Mouse (Mus musculus): ENCODE measurements around the gene Syndig1. TPM values are rescaled to one million over a fixed set of nuclear protein-coding genes. Genes with fewer than 3 reads are reported as not detected.

Syndig1 gene
- total RNA-seq, 2 experiments from 2014 or later = not detected

DNA sequence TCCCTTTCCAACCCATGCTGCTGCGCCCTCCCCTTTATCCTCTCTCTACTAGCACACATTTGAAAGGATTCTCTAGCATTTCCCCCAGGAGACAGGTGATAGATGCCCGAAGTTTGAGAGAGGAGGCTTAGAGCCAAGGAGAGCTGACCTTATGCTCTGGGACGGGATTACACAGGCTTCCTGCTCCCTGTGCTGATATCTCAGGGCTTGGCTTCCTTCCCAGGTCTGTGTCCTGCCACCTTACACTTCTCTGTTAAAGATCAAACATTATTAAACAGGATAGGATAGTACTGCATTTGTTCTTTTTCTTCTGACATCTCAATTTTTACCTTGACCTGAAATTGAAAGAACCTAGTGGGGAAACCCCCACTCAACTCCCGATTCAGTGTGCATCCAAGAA is 109.8 kb downstream of the Syndig1 start:
- no peak for DNase-seq
- TF ChIP-seq CTCF (IDR thresholded peaks at IDR 0.05) = no peak
- Histone ChIP-seq H3K27ac (no peak overlapping the region), H3K4me3 (no peak overlapping the region)
- intact Hi-C loops (cut with DNase I) = no loop called here

DNA sequence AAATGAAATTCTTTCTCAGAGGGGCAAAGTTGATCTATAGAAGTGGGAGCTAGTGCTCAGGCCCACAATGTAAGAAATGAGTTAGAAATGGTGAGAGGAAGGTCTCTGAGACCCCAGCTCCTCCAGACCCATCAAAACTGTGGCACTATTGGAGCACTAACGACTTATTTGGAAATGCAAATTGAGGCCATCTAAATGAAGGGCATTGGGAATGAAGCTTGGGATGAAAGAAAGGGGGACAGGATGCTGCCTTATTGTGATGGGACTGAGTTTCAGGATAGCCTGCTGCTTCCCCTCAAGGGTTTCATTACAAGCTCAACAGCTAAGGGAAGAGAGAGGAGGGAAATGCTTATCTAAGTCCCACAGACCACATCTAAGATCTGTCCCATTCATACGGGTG is 110.6 kb downstream of the Syndig1 start:
- DNase-seq = no peak
- Histone ChIP-seq H3K27ac (no peak overlapping the region), H3K4me3 (no peak overlapping the region)
- intact Hi-C loops (cut with DNase I) = no loop called here
- no peak for TF ChIP-seq CTCF (IDR thresholded peaks at IDR 0.05)

DNA sequence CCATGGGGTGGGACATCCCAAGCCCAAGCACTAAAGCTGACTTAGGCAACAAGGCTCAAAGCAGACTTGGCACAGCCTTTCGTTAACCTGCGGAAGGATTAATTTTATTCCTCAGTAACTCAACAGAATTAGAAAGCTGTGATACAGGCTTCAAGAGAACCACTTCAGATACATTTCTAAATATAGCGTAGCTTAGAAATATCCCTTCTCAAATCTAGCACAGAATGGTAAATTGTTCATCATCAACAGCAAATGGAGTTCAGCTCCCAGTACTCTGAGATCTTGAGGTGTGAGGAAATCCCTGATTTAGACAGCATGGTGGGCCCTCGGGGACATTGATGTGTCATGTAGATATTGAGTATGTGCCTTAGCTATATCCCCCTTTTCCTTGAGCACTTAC is 121.6 kb downstream of the Syndig1 start:
- intact Hi-C loops (cut with DNase I) = no loop called here
- no peak overlapping the region for H3K4me3 ChIP-seq
- H3K27ac ChIP-seq = no peak overlapping the region
- TF ChIP-seq CTCF (IDR thresholded peaks at IDR 0.05) = no peak
- no peak for DNase-seq

DNA sequence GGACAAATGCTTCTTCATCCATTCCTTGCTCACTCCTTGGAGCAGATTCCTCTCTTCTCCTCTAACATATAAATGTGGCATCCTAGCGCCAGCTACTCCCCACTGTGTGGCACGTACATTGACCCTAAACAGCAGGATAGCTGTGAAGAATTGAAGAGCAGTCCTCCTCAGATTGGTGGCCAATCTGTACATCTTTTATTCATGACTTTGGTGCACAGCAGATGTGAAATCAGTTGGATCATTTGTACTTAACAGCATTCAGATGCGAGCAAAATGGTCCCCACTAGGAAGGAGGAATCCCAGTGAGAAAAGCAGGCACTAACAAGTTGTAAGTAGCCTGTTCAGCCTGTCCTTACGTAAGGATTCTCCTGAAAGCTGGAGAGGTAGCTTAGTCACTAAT is 142.0 kb downstream of the Syndig1 start:
- Histone ChIP-seq H3K27ac (no peak overlapping the region), H3K4me3 (no peak overlapping the region)
- DNase-seq = no peak
- intact Hi-C loops (cut with DNase I) = no loop called here
- no peak for TF ChIP-seq CTCF (IDR thresholded peaks at IDR 0.05)

DNA sequence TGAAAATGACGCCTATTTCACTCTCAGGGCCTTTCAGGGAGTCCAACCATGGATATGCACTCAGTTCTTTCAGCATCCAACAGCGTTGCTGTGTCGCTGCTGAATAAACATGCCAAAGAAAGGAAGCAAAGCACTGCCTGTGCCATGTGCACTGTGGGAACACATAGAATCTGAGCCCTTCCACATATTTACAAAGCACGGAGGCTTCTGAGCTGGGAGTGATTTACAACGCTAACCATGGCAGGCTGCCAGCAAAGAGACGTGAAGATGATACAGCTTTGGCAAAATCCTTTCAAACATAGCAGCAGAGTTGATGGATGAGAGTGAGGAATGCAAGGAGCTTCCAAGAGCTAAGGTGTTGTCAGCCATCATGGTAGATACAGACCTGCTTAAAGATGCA is 144.6 kb downstream of the Syndig1 start:
- intact Hi-C loops (cut with DNase I) = no loop called here
- H3K4me3 ChIP-seq = no peak overlapping the region
- DNase-seq = no peak
- H3K27ac ChIP-seq = no peak overlapping the region
- TF ChIP-seq CTCF (IDR thresholded peaks at IDR 0.05) = no peak

DNA sequence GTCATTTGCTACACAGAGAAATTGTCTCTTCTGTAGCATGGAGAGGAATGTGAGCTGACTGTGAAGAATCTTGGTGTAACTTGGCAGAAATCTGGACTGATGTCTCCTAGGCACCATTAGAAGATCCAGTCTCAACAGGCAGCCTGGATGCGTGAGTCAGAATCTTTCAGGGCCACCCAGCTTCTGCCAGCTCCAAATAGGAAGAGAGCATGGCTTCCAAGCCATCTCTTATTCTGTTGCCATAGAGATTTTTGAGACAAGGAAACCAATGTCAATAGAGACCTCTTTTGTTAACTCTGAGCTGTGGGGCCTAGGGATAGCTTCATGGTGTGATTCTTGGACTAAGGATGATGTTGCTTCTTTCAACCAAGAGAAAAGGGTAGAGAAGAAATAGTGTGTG is 151.4 kb downstream of the Syndig1 start:
- no peak for TF ChIP-seq CTCF (IDR thresholded peaks at IDR 0.05)
- Histone ChIP-seq H3K27ac (no peak overlapping the region), H3K4me3 (no peak overlapping the region)
- intact Hi-C loops (cut with DNase I) = no loop called here
- no peak for DNase-seq

DNA sequence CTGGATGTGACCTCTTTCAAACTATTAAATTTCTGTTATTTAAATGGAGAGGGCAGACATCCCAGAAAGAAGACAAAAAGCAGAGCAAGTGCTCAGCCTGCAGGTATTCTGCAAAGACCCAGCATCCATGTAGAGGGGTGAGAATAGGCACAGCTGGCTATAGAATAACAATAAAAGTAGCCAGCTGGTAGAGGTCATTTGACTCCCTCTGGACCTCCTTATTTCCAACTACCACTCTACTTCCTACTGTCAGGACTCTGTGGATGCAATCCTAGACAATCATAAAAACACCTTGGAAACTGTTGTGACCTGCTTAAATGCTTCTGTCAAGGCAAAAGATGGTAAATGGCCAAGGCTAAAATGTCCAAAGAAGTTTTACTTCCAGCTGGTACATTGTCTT is 153.5 kb downstream of the Syndig1 start:
- intact Hi-C loops (cut with DNase I) = no loop called here
- DNase-seq = no peak
- Histone ChIP-seq H3K27ac (no peak overlapping the region), H3K4me3 (no peak overlapping the region)
- no peak for TF ChIP-seq CTCF (IDR thresholded peaks at IDR 0.05)

DNA sequence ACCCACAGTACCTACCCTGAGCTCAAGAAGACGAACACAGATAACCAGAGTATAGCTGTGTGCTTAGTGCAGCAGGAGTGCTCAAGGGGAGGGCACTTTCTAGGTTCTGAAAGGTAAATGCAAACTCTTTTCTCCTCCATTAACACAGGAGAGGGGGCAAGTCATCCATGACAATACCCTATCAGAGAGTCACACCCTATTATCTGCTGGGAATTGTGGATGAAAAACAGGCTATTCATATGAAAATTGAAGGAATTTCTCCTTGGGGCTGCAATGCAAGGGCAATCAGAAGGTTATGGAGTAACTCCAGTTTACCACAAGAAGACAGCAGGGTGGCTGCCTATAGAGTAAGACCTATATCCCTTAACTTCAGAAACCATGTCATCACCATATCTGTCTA is 154.1 kb downstream of the Syndig1 start:
- DNase-seq = no peak
- Histone ChIP-seq H3K27ac (no peak overlapping the region), H3K4me3 (no peak overlapping the region)
- intact Hi-C loops (cut with DNase I) = no loop called here
- TF ChIP-seq CTCF (IDR thresholded peaks at IDR 0.05) = no peak

DNA sequence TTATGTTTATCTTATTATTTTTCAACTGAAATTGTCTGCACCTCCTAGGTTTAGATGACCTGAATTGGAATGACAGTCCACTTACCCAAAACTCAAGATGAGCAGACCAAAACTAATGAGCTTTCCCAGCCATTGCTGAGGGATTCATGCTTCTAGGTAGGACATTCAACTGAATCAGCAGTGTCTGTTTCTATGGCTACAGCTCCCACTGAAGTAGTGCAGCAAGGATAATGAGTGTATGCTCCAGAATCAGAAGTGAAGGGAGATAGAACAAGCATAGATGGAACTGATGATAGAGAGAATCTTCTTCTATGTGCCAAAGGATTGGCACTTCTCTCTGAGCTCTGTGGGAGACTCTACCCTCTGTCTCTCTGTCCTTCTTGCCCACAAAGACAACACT is 158.6 kb downstream of the Syndig1 start:
- no peak for DNase-seq
- intact Hi-C loops (cut with DNase I) = no loop called here
- TF ChIP-seq CTCF (IDR thresholded peaks at IDR 0.05) = no peak
- Histone ChIP-seq H3K4me3 (no peak overlapping the region), H3K27ac (no peak overlapping the region)

DNA sequence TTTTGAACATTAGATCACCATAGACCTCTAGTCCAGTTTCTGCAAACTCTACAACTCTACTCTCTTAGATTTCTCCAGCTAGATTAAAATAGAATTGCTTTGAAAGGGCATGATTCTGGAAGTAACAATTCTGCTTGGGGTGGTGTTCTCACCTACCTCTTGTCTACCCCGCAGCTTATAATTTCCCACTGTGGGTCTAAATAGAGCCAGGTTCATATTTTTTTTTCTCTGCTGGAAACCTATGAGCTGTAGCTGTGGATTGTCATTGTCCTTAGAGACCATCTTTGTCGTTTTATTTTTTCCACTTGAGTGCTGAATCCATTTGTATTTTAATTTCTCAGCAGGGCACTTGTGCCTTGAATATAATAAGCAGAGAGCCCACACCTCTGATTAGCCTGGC is 162.5 kb downstream of the Syndig1 start:
- no peak overlapping the region for H3K27ac ChIP-seq
- H3K4me3 ChIP-seq = no peak overlapping the region
- intact Hi-C loops (cut with DNase I) = no loop called here
- DNase-seq = no peak
- TF ChIP-seq CTCF (IDR thresholded peaks at IDR 0.05) = no peak

DNA sequence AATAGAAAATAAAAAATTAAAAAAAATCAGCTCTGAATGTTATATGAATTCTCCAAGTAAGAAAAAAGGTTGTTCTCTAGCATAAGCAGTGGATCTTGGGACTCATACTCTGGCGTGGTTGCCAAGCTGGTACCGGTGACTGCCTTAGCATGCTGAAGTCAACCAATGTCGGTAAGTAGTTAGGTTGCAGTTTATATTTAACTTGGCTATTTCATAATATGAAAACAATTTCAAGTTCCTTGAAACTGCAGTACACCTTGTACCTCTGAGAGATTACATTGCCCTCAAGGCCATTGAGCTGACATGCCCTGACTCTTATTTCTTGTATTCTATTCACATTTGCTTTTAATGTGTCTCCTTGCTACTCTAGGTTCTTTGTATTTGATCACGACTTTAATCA is 163.9 kb downstream of the Syndig1 start:
- no peak for TF ChIP-seq CTCF (IDR thresholded peaks at IDR 0.05)

DNA sequence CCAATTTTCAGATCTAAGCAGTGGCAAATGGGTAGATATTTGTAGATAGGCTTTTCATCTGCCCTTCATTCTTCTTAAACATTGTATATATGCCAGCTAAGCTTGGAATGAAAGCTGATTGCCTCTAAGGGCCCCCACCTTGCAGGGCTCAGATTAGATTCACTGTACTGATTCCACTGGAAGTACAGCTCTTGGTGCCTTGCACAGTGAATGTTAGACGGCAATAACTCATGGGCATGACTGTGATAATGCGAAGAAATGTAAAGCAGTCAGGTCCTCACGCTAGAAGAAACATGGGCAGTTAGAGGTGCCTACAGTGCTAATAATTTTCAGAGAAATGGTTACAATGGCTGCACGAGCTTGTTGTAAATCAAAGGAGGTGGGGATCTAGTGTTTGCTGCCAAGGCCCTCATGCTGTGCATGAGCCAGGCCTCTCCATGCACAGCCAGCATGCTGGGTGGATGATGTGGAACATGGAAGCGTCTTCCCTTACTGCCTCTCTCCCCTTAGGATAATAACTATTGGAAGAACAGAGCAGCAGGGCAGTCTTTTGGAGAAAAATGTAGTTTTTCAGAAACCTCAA is 167.5 kb downstream of the Syndig1 start:
- DNase-seq = no peak
- no peak overlapping the region for H3K4me3 ChIP-seq
- no peak overlapping the region for H3K27ac ChIP-seq
- TF ChIP-seq CTCF (IDR thresholded peaks at IDR 0.05) = no peak
- intact Hi-C loops (cut with DNase I) = no loop called here

More for the DNA sequence above, 163.9 kb downstream of the Syndig1 start:
- H3K4me3 ChIP-seq = no peak overlapping the region
- intact Hi-C loops (cut with DNase I) = no loop called here
- DNase-seq = no peak
- no peak overlapping the region for H3K27ac ChIP-seq

DNA sequence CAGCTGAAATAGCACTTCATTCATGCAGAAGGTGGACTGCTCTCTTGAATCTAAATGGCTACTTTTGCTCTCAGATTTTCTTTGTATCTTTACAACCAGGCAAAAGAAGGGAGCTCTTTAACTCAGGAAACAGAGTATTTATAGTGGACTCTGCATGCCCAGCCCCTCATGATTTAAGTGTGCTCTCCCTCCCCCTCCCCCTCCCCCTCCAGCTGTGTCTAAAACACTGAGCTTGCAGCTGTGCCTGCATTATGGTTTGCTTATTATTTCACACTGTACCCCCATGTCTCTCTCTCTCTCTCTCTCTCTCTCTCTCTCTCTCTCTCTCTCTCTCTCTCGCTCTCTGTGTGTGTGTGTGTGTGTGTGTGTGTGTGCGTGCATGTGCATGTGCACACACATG is 168.6 kb downstream of the Syndig1 start:
- no peak for TF ChIP-seq CTCF (IDR thresholded peaks at IDR 0.05)
- no peak overlapping the region for H3K4me3 ChIP-seq
- intact Hi-C loops (cut with DNase I) = no loop called here
- no peak for DNase-seq
- H3K27ac ChIP-seq = no peak overlapping the region

DNA sequence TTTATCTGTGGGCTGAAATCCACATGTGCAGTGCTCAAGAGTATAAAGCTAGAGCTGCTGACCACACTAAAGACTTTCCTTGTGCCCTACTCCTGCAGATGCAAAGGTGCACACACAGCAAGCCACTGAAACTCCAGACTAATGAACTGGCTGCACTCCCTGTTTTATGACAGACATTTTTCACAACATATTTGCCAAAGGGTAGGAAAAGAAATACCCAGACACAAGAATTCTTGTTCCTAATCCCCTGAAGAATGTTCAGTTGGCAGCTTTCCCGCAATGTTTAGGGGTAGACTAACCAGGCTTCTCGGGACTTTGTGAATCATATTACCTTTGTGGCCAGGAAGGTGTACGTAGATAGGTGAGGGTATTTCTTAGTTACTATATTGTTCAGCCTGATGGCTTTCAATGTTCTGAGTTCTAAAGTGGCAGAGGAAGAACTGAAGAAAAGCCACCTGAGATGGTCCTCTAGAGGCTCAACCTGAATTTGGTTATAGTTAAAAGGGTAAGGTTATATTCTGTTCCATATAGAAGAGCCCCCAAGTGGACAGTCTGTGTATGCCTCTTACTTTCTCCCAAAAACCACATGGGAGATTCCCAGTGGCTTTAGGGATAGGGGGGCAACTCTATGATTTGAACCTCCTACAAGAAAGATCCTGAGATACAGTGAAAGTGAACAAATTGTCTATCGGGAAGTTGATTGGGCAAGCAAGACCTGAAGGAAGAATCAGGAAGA is 169.5 kb downstream of the Syndig1 start:
- DNase-seq = no peak
- intact Hi-C loops (cut with DNase I) = no loop called here
- no peak for TF ChIP-seq CTCF (IDR thresholded peaks at IDR 0.05)
- H3K27ac ChIP-seq = no peak overlapping the region
- H3K4me3 ChIP-seq = no peak overlapping the region

All from gastrocnemius, adult 2 months (tissue).